Mouse (Mus musculus): ENCODE results near the gene Glb1l. TPM values are rescaled to one million over a fixed set of nuclear protein-coding genes. Genes with fewer than 3 reads are reported as not detected.

The Glb1l gene
- total and polyA plus RNA-seq, 3 experiments = 2.4 to 10.8 (median 3.6) TPM

- H3K27ac ChIP-seq (ENCODE audit: insufficient read depth, low read depth) = no peak overlapping the region
- H3K4me1 ChIP-seq (ENCODE audit: control insufficient read depth in 1 of 2, insufficient read depth in 2 of 2) = peaks cover 9 to 22% of the 10 kb centered on the region in 2 experiments; a peak in 2 of 4 replicates
- no peaks in the 10 kb centered on the region for H3K79me2 ChIP-seq (replicated peaks; ENCODE audit: control insufficient read depth, extremely low read depth, insufficient read depth, poor library complexity, severe bottlenecking)
- H3K4me3 ChIP-seq (replicated peaks in 1 of 3; ENCODE audit: low read depth in 2 of 3, low read length in 2 of 3, poor library complexity in 1 of 3) = no peak overlapping the region
- no peak for DNase-seq (ENCODE audit: extremely low read depth)
- in situ Hi-C loops (cut with MboI; ENCODE audit: low pct_ligation_motif_present, low pct_unique_long_range_greater_than_20kb, low sequenced_read_pairs) = no loop called here
- dilution Hi-C loops (cut with MboI; ENCODE audit: extremely low pct_ligation_motif_present, extremely low pct_unique_long_range_greater_than_20kb, low sequenced_read_pairs) = no loop called here
- H3K36me3 ChIP-seq (replicated peaks in 1 of 2; ENCODE audit: control insufficient read depth in 1 of 2, insufficient read depth in 1 of 2, low read length in 1 of 2) = no peaks in the 10 kb centered on the region
- TF ChIP-seq HCFC1 (IDR thresholded peaks at IDR 0.05; ENCODE audit: low read depth, low read length) (no peak), MXI1 (IDR thresholded peaks at IDR 0.05; ENCODE audit: low read depth, low read length) (no peak), MAFK (IDR thresholded peaks at IDR 0.05; ENCODE audit: insufficient replicate concordance, low read length) (no peak), CTCF (conservative IDR thresholded peaks at IDR 0.05 in 1 of 2, IDR thresholded peaks at IDR 0.05 in 1 of 2; ENCODE audit: low read depth in 2 of 2, low read length in 2 of 2) (no peak), CHD1 (IDR thresholded peaks at IDR 0.05; ENCODE audit: low read depth, low read length) (no peak), PAX5 (IDR thresholded peaks at IDR 0.05; ENCODE audit: low read length) (no peak), RAD21 (IDR thresholded peaks at IDR 0.05; ENCODE audit: low read depth, low read length) (no peak), ZC3H11A (IDR thresholded peaks at IDR 0.05; ENCODE audit: low read depth, low read length) (no peak), SIN3A (IDR thresholded peaks at IDR 0.05; ENCODE audit: low read length) (no peak)
- no peak overlapping the region for H3K9ac ChIP-seq (ENCODE audit: insufficient read depth, low read depth)
- no peaks in the 10 kb centered on the region for H3K9me3 ChIP-seq (replicated peaks; ENCODE audit: low read length)
- H3K27me3 ChIP-seq (replicated peaks) = peaks cover 6% of the 10 kb centered on the region
- no peak overlapping the region for H3K4me2 ChIP-seq (ENCODE audit: insufficient read depth, low read depth, poor library complexity, severe bottlenecking)
Measured at GRCm38 (mm10) chr1:75229158-75229557, 18.5 kb upstream of the Glb1l start.

- H3K36me3 ChIP-seq (replicated peaks in 1 of 2; ENCODE audit: control insufficient read depth in 1 of 2, insufficient read depth in 1 of 2, low read length in 1 of 2) = no peaks in the 10 kb centered on the region
- H3K4me1 ChIP-seq (ENCODE audit: control insufficient read depth in 1 of 2, insufficient read depth in 2 of 2) = peaks cover 19 to 34% of the 10 kb centered on the region in 2 experiments
- H3K9me3 ChIP-seq (replicated peaks; ENCODE audit: low read length) = no peaks in the 10 kb centered on the region
- no peak overlapping the region for H3K4me2 ChIP-seq (ENCODE audit: insufficient read depth, low read depth, poor library complexity, severe bottlenecking)
- TF ChIP-seq USF1 (IDR thresholded peaks at IDR 0.05; ENCODE audit: low read depth, low read length) (no peak), CHD1 (IDR thresholded peaks at IDR 0.05; ENCODE audit: low read depth, low read length) (no peak), ZC3H11A (IDR thresholded peaks at IDR 0.05; ENCODE audit: low read depth, low read length) (no peak), IRF4 (IDR thresholded peaks at IDR 0.05; ENCODE audit: low read depth, low read length) (no peak), KAT2A (IDR thresholded peaks at IDR 0.05; ENCODE audit: insufficient replicate concordance, low read length) (no peak), MAZ (IDR thresholded peaks at IDR 0.05; ENCODE audit: low read depth, low read length) (no peak), ZMIZ1 (IDR thresholded peaks at IDR 0.05; ENCODE audit: low read depth, low read length) (no peak), TBP (conservative IDR thresholded peaks at IDR 0.05; ENCODE audit: low read depth, low read length) (no peak), JUN (IDR thresholded peaks at IDR 0.05; ENCODE audit: insufficient read depth, low read depth, low read length) (no peak), BHLHE40 (IDR thresholded peaks at IDR 0.05; ENCODE audit: low read depth, low read length) (no peak), CHD2 (IDR thresholded peaks at IDR 0.05; ENCODE audit: low read length) (no peak)
- no peak overlapping the region for H3K27ac ChIP-seq (ENCODE audit: insufficient read depth, low read depth)
- in situ Hi-C loops (cut with MboI; ENCODE audit: low pct_ligation_motif_present, low pct_unique_long_range_greater_than_20kb, low sequenced_read_pairs) (no loop called here), dilution Hi-C loops (cut with MboI; ENCODE audit: extremely low pct_ligation_motif_present, extremely low pct_unique_long_range_greater_than_20kb, low sequenced_read_pairs) (no loop called here)
- DNase-seq (ENCODE audit: extremely low read depth) = no peak
- no peak overlapping the region for H3K4me3 ChIP-seq (replicated peaks in 1 of 3; ENCODE audit: low read depth in 2 of 3, low read length in 2 of 3, poor library complexity in 1 of 3)
- H3K27me3 ChIP-seq (replicated peaks) = peaks cover 6% of the 10 kb centered on the region
- H3K9ac ChIP-seq (ENCODE audit: insufficient read depth, low read depth) = no peak overlapping the region
- H3K79me2 ChIP-seq (replicated peaks; ENCODE audit: control insufficient read depth, extremely low read depth, insufficient read depth, poor library complexity, severe bottlenecking) = no peaks in the 10 kb centered on the region
Measured at GRCm38 (mm10) chr1:75227653-75228052, 17.0 kb upstream of the Glb1l start.
